Mouse (Mus musculus) liver, adult 2 months (tissue): Measurements from ENCODE around the gene Myh7.

Experiments
- CTCF ChIP-seq: fragments of 200-500 bp; IDR thresholded peaks from 2 replicates; pipeline ENCODE4 v1.5.1; 2011; ENCODE audit warnings: low read depth, low read length, control low read depth
- POLR2A ChIP-seq: fragments of 200-500 bp; IDR thresholded peaks from 2 replicates; pipeline ENCODE4 v1.6.1; 2011; ENCODE audit warnings: low read length, control low read depth; ENCODE audit not compliant: insufficient read depth; ENCODE audit errors: extremely low read depth

GRCm38 (mm10) chr14:55000814-55001213 lies 6.4 kb upstream of the Myh7 start:
- TF ChIP-seq POLR2A (no peak), CTCF (no peak)
